Mouse (Mus musculus) bone marrow macrophage, adult 2 months (primary cell): ENCODE measurements around the gene Cldn19. TPM values are rescaled to one million over a fixed set of nuclear protein-coding genes. Genes with fewer than 3 reads are reported as not detected.
A peak's percentile ranks its signal among the peaks of the same experiment; 100 is the strongest.

Experiments
- H3K27ac ChIP-seq: 2 replicates; pipeline ENCODE4 v1.5.1; 2012; ENCODE audit warnings: low read depth, low read length; ENCODE audit not compliant: insufficient read depth
- H3K4me1 ChIP-seq: 2 replicates; pipeline ENCODE4 v1.6.1; 2012; ENCODE audit warnings: low read length; ENCODE audit not compliant: control insufficient read depth, insufficient read depth
- H3K4me3 ChIP-seq: 2 replicates; pipeline ENCODE4 v1.5.1; 2012; ENCODE audit warnings: mild to moderate bottlenecking, low read length, moderate library complexity; ENCODE audit not compliant: insufficient read depth
- CTCF ChIP-seq: IDR thresholded peaks from 2 replicates; pipeline ENCODE4 v1.5.1; 2012; ENCODE audit warnings: low read depth, mild to moderate bottlenecking, low read length, moderate library complexity
- POLR2A ChIP-seq: IDR thresholded peaks from 2 replicates; pipeline ENCODE4 v1.6.1; 2012; ENCODE audit warnings: mild to moderate bottlenecking, low read depth, low read length, borderline replicate concordance
- polyA plus RNA-seq: library from polyadenylated mRNA; stranded (reverse); fragments of >200 nt; gene quantifications from 2 replicates; pipeline ENCODE4 v1.2.4, GENCODE M21; 2012; ENCODE audit not compliant: missing spikeins, insufficient read depth, insufficient read length

Gene Cldn19
- polyA plus RNA-seq, 1 experiment, result not detected

- TF ChIP-seq POLR2A (peak; percentile 56; the same call in 1 of the 2 replicates), CTCF (no peak)
- Histone ChIP-seq H3K4me3 (peak within 1 kb of the TSS; percentile 98), H3K4me1 (peaks cover 10% of the 10 kb centered on the region), H3K27ac (peak within 1 kb of the TSS; percentile 93)
Measured at GRCm38 (mm10) chr4:119294415-119295133, 39.4 kb downstream of the Cldn19 start, which contains the start of gene Ybx1. Ybx1 (minus strand) TSS chr4:119294604.

GRCm38 (mm10) chr4:119295134-119295453 lies 39.9 kb downstream of the Cldn19 start:
- Histone ChIP-seq H3K27ac (peak overlapping the region; percentile 74; the same call in 1 of the 2 replicates), H3K4me1 (peaks cover 10% of the 10 kb centered on the region), H3K4me3 (peak overlapping the region; percentile 89)
- TF ChIP-seq POLR2A, result no peak
- TF ChIP-seq CTCF, result no peak

GRCm38 (mm10) chr4:119297361-119297760 lies 42.1 kb downstream of the Cldn19 start:
- Histone ChIP-seq H3K27ac (no peak overlapping the region), H3K4me1 (peaks cover 12% of the 10 kb centered on the region), H3K4me3 (no peak overlapping the region)
- TF ChIP-seq CTCF (no peak), POLR2A (no peak)

- TF ChIP-seq CTCF (no peak), POLR2A (no peak)
- Histone ChIP-seq H3K27ac (no peak overlapping the region), H3K4me1 (peaks cover 20% of the 10 kb centered on the region), H3K4me3 (no peak overlapping the region)
Measured at GRCm38 (mm10) chr4:119300761-119301160, 45.5 kb downstream of the Cldn19 start.

GRCm38 (mm10) chr4:119301777-119302176 lies 46.6 kb downstream of the Cldn19 start:
- no peak for TF ChIP-seq POLR2A
- TF ChIP-seq CTCF, result no peak
- Histone ChIP-seq H3K27ac (no peak overlapping the region), H3K4me1 (peaks cover 20% of the 10 kb centered on the region), H3K4me3 (no peak overlapping the region)

GRCm38 (mm10) chr4:119303291-119303690 lies 48.1 kb downstream of the Cldn19 start:
- Histone ChIP-seq H3K27ac (peak overlapping the region; percentile 82), H3K4me1 (peaks cover 20% of the 10 kb centered on the region), H3K4me3 (no peak overlapping the region)
- TF ChIP-seq CTCF (no peak), POLR2A (no peak)

GRCm38 (mm10) chr4:119305418-119305817 lies 50.2 kb downstream of the Cldn19 start:
- H3K4me3 ChIP-seq, result no peak overlapping the region
- H3K4me1 ChIP-seq, result peaks cover 20% of the 10 kb centered on the region
- H3K27ac ChIP-seq, result no peak overlapping the region
- TF ChIP-seq POLR2A (no peak), CTCF (no peak)

Other genes with a start within 250 kb of the Cldn19 start
- gene Slc2a1, start 146.7 kb upstream of the Cldn19 start, polyA plus RNA-seq, result 22.6 and 25.3 TPM in 2 replicates
- 6.4 and 6.9 TPM in 2 replicates for gene Zfp691, start 81.2 kb upstream of the Cldn19 start, polyA plus RNA-seq
- 0.68 TPM in 1 of 2 replicates, not detected in the other for gene Ermap, start 65.4 kb upstream of the Cldn19 start, polyA plus RNA-seq
- gene Svbp, start 60.1 kb upstream of the Cldn19 start, polyA plus RNA-seq, result 36.6 and 41.1 TPM in 2 replicates
- not detected in 2 replicates for gene Tmem269, start 37.2 kb upstream of the Cldn19 start, polyA plus RNA-seq
- gene AU022252, start 22.7 kb upstream of the Cldn19 start, polyA plus RNA-seq, result 7.0 and 9.7 TPM in 2 replicates
- 12.2 and 13.1 TPM in 2 replicates for gene P3h1, start 22.5 kb upstream of the Cldn19 start, polyA plus RNA-seq
- gene Ybx1, start 39.2 kb downstream of the Cldn19 start, polyA plus RNA-seq, result 787 and 846 TPM in 2 replicates
- 31.6 and 33.3 TPM in 2 replicates for gene Ppih, start 65.1 kb downstream of the Cldn19 start, polyA plus RNA-seq
- not detected in 2 replicates for gene Ccdc30, start 160.1 kb downstream of the Cldn19 start, polyA plus RNA-seq
- 6.3 and 8.1 TPM in 2 replicates for gene Ppcs, start 167.0 kb downstream of the Cldn19 start, polyA plus RNA-seq
- not detected in 2 replicates for gene Zmynd12, start 167.4 kb downstream of the Cldn19 start, polyA plus RNA-seq
- gene Rimkla, start 237.2 kb downstream of the Cldn19 start, polyA plus RNA-seq, result not detected in 2 replicates